Mouse (Mus musculus) stomach, postnatal 0 days (tissue): ENCODE data around the gene Galnt14.

Experiments used
- CTCF ChIP-seq: IDR thresholded peaks from 2 replicates; pipeline ENCODE4 v1.5.1; 2016; ENCODE audit warnings: antibody characterized with exemption, low read depth, mild to moderate bottlenecking, moderate library complexity
- EP300 ChIP-seq: optimal IDR thresholded peaks from 2 replicates; pipeline ENCODE3; 2016; ENCODE audit warnings: antibody characterized with exemption

DNA sequence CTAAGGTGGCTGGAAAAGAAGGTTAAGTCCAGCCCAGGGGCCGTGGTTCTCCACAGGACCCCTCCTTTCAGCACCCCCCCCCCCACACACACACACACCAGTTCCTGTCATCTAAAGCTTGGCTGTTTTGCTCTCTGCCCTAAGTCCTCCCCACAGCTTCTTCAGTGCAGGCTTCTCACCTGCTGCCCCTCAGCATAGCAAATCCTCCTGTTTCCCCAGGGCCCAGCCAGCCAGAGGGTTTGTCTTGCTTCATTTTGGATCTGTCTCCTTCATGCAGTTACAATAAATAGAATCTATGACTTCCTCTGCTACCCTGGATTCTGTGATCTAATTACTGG is 169.1 kb downstream of the Galnt14 start:
- TF ChIP-seq EP300 (no peak), CTCF (no peak)
